Mouse (Mus musculus): ENCODE measurements around the gene Efna3.

Efna3 gene

GRCm38 (mm10) chr3:89337721-89338578, 15.2 kb upstream of the Efna3 start, which contains the start of gene Efna4:
Efna4 (minus strand) TSS chr3:89338028.
- DNase-seq (ENCODE audit: low spot score in 2 of 2), result no peak

GRCm38 (mm10) chr3:89337062-89337720, 14.4 kb upstream of the Efna3 start:
- no peak for DNase-seq (ENCODE audit: low spot score in 2 of 2)

- no peak for DNase-seq (ENCODE audit: low spot score in 2 of 2)
These were observed 13.8 kb upstream of the Efna3 start for GRCm38 (mm10) chr3:89336529-89336928.

- DNase-seq (ENCODE audit: low spot score in 2 of 2), result no peak
These were observed 10.3 kb upstream of the Efna3 start for GRCm38 (mm10) chr3:89333053-89333452.

- DNase-seq (ENCODE audit: low spot score in 2 of 2), result no peak
These were observed 9.7 kb upstream of the Efna3 start for GRCm38 (mm10) chr3:89332476-89332875.

GRCm38 (mm10) chr3:89332013-89332412, 9.2 kb upstream of the Efna3 start:
- DNase-seq (ENCODE audit: low spot score in 2 of 2), result no peak

GRCm38 (mm10) chr3:89331561-89331960, 8.8 kb upstream of the Efna3 start:
- no peak for DNase-seq (ENCODE audit: low spot score in 2 of 2)

- DNase-seq (ENCODE audit: low spot score in 2 of 2), result no peak
These were observed 8.2 kb upstream of the Efna3 start for GRCm38 (mm10) chr3:89330948-89331347.

GRCm38 (mm10) chr3:89330346-89330745, 7.6 kb upstream of the Efna3 start:
- DNase-seq (ENCODE audit: low spot score in 2 of 2), result no peak

GRCm38 (mm10) chr3:89328623-89329022, 5.9 kb upstream of the Efna3 start:
- DNase-seq (ENCODE audit: low spot score in 2 of 2), result no peak

- DNase-seq (ENCODE audit: low spot score in 2 of 2), result no peak
These were observed 4.7 kb upstream of the Efna3 start for GRCm38 (mm10) chr3:89327371-89327870.

- DNase-seq (ENCODE audit: low spot score in 2 of 2), result no peak
These were observed 3.1 kb upstream of the Efna3 start for GRCm38 (mm10) chr3:89325882-89326281.

- no peak for DNase-seq (ENCODE audit: low spot score in 2 of 2)
These were observed 649 bp downstream of the Efna3 start for GRCm38 (mm10) chr3:89322131-89322500.

- DNase-seq (ENCODE audit: low spot score in 2 of 2), result peak in 1 of 2 experiments; percentile 69
These were observed 1.3 kb downstream of the Efna3 start for GRCm38 (mm10) chr3:89321183-89322130.

GRCm38 (mm10) chr3:89320581-89321182, 2.1 kb downstream of the Efna3 start:
- peak in 1 of 2 experiments; percentile 64 for DNase-seq (ENCODE audit: low spot score in 2 of 2)

- peak in 1 of 2 experiments; percentile 64 for DNase-seq (ENCODE audit: low spot score in 2 of 2)
These were observed 3.0 kb downstream of the Efna3 start for GRCm38 (mm10) chr3:89319591-89320350.

- DNase-seq (ENCODE audit: low spot score in 2 of 2), result no peak
These were observed 3.7 kb downstream of the Efna3 start for GRCm38 (mm10) chr3:89318971-89319590.

GRCm38 (mm10) chr3:89318316-89318715, 4.4 kb downstream of the Efna3 start:
- DNase-seq (ENCODE audit: low spot score in 2 of 2), result no peak

- DNase-seq (ENCODE audit: low spot score in 2 of 2), result no peak
These were observed 5.5 kb downstream of the Efna3 start for GRCm38 (mm10) chr3:89317246-89317645.

GRCm38 (mm10) chr3:89316833-89317232, 5.9 kb downstream of the Efna3 start:
- DNase-seq (ENCODE audit: low spot score in 2 of 2), result peak; percentile 67 to 83
